Mouse (Mus musculus): ENCODE results near the gene Cfap61. TPM values are rescaled to one million over a fixed set of nuclear protein-coding genes. Genes with fewer than 3 reads are reported as not detected.
"Not testable (repeated sequence)": the region's sequence is repeated elsewhere in the genome, so short reads cannot be mapped to it uniquely, and the experiment has no call there.

The Cfap61 gene
- polyA plus RNA-seq, 1 experiment from 2014 or later, result 1.7 TPM

DNA sequence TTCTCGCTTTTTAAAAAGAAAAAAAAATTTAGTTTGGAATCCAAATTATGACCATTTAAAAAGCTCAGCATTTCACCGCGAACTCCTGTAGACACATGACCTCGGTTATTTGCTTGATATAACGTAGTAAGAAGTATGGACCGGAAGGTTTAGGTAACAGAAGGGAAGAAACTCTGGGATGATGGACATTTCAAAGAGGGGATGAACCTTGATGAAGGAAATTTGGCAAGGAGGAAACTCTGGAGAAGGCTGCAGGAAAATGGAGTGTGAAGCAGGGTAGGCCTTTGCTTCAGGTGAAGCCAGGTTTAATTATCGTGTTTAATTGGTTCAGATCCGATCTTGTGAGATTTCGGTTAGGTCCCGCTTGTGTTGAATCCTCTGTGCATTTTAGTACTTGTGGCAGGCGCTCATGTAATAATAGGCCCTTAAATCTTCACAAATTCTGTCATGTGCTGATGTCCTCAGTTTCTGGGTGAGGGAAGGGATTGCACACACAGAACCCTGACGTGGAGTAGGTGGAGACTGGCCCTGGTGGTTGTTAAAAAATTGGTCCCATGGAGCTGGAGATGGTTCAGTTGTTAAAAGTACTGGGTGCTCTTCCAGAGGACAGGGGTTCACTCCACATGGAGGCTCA is 30.5 kb upstream of the Cfap61 start:
- Histone ChIP-seq H3K9me3 (no peaks in the 10 kb centered on the region), H3K4me1 (peaks cover 16% of the 10 kb centered on the region), H3K9ac (peak overlapping the region; percentile 91; the same call in 1 of the 2 replicates), H3K4me3 (replicated peaks) (peak overlapping the region; percentile 95), H3K4me2 (peak overlapping the region; percentile 55), H3K27me3 (replicated peaks) (no peaks in the 10 kb centered on the region), H3K36me3 (peaks cover 4% of the 10 kb centered on the region; the same call in 1 of the 2 replicates), H3K27ac (no peak overlapping the region)
- WGBS, result 29% methylated on average over 12 of the region's 12 CpGs
- no peak for ATAC-seq (ENCODE audit: insufficient read depth, low FRiP score, low read depth)

DNA sequence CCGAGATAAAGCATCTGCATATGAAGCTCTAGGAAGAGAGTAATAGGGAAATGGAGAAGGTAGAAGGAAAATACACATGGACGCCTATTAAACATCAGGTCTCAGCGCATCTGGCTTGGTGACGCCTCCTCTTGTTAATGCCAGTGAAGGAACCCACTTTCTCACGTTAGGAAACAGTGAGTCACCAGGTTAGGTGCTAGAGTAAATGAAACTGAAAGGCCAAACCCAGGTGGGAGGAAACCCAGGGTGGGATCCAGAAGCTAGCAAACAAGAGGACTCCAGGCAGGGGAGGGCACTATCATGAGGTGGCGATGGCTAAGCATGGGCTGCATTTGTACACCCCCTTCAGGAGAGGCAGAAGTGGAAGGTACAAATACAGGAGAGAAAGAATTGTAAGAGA is 29.4 kb upstream of the Cfap61 start:
- no peaks in the 10 kb centered on the region for H3K27me3 ChIP-seq (replicated peaks)
- WGBS, result 78% methylated on average over 6 of the region's 6 CpGs
- H3K4me2 ChIP-seq, result no peak overlapping the region
- H3K4me1 ChIP-seq, result peaks cover 16% of the 10 kb centered on the region
- no peak overlapping the region for H3K4me3 ChIP-seq (replicated peaks)
- no peak for ATAC-seq (ENCODE audit: insufficient read depth, low FRiP score, low read depth)
- H3K36me3 ChIP-seq, result peaks cover 7% of the 10 kb centered on the region; the same call in 1 of the 2 replicates
- H3K27ac ChIP-seq, result no peak overlapping the region
- H3K9ac ChIP-seq, result no peak overlapping the region
- H3K9me3 ChIP-seq, result no peaks in the 10 kb centered on the region

DNA sequence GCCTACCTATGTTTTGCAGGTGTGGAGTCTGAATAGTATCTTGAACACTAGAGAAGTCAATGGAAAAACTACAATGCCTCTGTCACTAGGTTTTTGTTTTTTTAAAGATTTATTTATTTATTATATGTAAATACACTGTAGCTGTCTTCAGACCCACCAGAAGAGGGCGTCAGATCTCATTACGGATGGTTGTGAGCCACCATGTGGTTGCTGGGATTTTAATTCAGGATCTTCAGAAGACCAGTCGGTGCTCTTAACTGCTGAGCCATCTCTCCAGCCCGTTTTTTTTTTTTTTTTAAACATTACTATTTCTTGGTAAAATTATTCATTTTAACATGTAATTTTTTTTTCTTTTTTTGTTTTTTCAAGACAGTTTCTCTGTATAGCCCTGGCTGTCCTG is 28.7 kb upstream of the Cfap61 start:
- H3K36me3 ChIP-seq, result peaks cover 14% of the 10 kb centered on the region; the same call in 1 of the 2 replicates
- 44% methylated on average over 4 of the region's 4 CpGs for WGBS
- H3K9ac ChIP-seq; H3K9me3 ChIP-seq; H3K27me3 ChIP-seq (replicated peaks); H3K4me2 ChIP-seq; H3K27ac ChIP-seq; ATAC-seq (ENCODE audit: insufficient read depth, low FRiP score, low read depth); H3K4me3 ChIP-seq (replicated peaks): not testable (repeated sequence)
- H3K4me1 ChIP-seq, result peaks cover 16% of the 10 kb centered on the region

DNA sequence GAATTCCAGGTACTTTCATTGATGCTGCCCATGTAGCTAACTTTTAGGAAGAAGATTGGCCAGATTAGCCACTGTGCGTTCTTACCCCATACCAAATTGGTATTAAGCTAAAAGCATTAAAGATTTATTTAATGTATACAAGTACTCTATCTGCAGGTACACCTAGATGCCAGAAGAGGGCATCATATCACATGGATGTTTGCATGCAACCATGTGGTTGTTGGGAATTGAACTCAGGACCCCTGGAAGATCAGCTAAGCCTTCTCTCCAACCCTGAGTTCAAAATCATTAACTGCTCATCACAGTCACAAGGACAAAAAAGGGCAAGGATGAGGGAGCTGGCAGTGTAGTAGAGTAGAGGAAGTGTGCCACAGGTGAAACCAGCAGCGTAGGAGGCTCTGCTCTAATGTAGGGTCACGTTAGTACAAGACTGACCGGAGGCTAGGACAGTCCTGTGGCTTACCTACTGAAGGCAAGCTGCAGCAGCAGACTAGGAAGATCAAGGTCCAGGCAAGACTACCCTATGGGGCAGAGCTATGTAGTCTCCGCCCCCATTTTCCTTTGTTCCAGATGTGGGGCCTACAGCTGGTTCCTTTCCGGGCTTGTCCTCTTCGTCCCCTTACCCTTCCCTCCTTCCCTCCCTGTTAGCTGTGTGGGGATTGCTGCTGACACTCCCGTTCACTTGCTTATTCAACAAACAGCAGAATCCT is 13.5 kb upstream of the Cfap61 start:
- ATAC-seq (ENCODE audit: insufficient read depth, low FRiP score, low read depth), result no peak
- WGBS, result 83% methylated on average over 8 of the region's 8 CpGs
- H3K27me3 ChIP-seq (replicated peaks), result no peaks in the 10 kb centered on the region
- H3K4me3 ChIP-seq (replicated peaks), result no peak overlapping the region
- no peak overlapping the region for H3K4me2 ChIP-seq
- H3K36me3 ChIP-seq, result peaks cover 38% of the 10 kb centered on the region
- no peaks in the 10 kb centered on the region for H3K9me3 ChIP-seq
- H3K4me1 ChIP-seq, result no peaks in the 10 kb centered on the region
- H3K9ac ChIP-seq, result no peak overlapping the region
- no peak overlapping the region for H3K27ac ChIP-seq

DNA sequence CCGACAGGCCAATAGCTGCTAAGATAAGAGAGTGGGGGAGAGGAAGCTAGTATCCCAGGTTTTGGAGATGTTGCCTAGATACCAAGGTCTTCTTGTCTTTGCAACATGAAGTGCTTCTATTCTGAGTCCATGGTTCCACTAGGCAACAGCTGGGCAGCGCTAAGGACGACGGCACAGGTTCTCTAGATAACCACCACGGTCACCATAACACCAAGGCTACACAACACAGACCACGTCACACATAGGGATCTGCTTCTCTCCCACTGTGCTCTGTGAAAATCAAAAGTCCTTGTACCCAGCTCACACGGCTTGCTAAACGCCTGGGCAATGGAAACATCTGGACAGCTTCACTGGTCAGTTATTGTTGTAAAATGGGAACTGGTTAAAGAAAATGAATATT is 2.4 kb downstream of the Cfap61 start:
- Histone ChIP-seq H3K4me3 (replicated peaks) (no peak overlapping the region), H3K36me3 (no peaks in the 10 kb centered on the region), H3K4me2 (no peak overlapping the region), H3K9me3 (no peaks in the 10 kb centered on the region), H3K4me1 (peaks cover 7% of the 10 kb centered on the region), H3K9ac (no peak overlapping the region), H3K27ac (no peak overlapping the region), H3K27me3 (replicated peaks) (no peaks in the 10 kb centered on the region)
- ATAC-seq (ENCODE audit: insufficient read depth, low FRiP score, low read depth), result no peak
- WGBS, result 78% methylated on average over 8 of the region's 8 CpGs

DNA sequence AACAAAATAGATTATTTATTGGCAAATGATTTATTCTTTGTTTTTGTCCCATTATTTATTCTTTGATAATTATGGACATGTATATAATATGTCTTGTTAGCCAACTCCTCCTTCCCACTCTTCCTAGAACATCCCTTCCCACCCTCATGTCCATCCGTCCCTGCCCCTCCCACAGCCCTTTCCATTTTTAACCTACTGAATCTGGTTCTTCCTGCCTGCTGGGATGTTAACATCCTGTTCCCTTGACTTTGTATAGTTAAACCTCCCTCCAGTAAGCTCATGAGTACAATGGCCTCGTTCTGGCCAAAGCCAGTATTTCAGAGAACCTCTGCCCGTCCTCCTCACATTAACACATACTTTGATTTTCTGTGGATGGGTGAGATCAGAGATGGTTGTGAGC is 6.8 kb downstream of the Cfap61 start:
- 52% methylated on average over 3 of the region's 3 CpGs for WGBS
- H3K9ac ChIP-seq, result no peak overlapping the region
- no peaks in the 10 kb centered on the region for H3K9me3 ChIP-seq
- H3K4me3 ChIP-seq (replicated peaks), result no peak overlapping the region
- no peaks in the 10 kb centered on the region for H3K4me1 ChIP-seq
- H3K27me3 ChIP-seq (replicated peaks), result no peaks in the 10 kb centered on the region
- ATAC-seq (ENCODE audit: insufficient read depth, low FRiP score, low read depth), result no peak
- no peak overlapping the region for H3K27ac ChIP-seq
- H3K4me2 ChIP-seq, result no peak overlapping the region
- no peaks in the 10 kb centered on the region for H3K36me3 ChIP-seq

DNA sequence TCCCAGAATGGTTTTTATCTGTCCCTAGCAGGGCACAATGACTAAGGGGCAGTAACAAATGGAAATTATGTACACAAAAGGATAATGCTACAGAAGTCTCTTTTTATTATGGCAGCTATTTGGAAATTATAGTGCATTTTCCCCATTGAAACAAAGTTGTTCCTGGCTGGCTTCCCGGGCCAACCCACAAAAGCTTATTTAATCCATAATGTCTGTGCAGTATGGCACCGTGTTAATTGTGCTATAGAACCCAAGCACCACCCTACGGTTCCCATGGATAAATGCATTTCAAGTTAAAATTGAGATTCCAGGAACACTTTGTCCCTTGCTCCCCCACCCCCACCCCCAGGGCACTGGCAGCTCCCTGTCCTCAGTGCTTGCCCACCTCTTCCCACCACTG is 9.7 kb downstream of the Cfap61 start:
- no peak overlapping the region for H3K9ac ChIP-seq
- H3K36me3 ChIP-seq, result no peaks in the 10 kb centered on the region
- H3K27me3 ChIP-seq (replicated peaks), result no peaks in the 10 kb centered on the region
- no peak overlapping the region for H3K27ac ChIP-seq
- no peak overlapping the region for H3K4me2 ChIP-seq
- no peak overlapping the region for H3K4me3 ChIP-seq (replicated peaks)
- no peaks in the 10 kb centered on the region for H3K9me3 ChIP-seq
- ATAC-seq (ENCODE audit: insufficient read depth, low FRiP score, low read depth), result no peak
- no peaks in the 10 kb centered on the region for H3K4me1 ChIP-seq
- 79% methylated on average over 3 of the region's 3 CpGs for WGBS

DNA sequence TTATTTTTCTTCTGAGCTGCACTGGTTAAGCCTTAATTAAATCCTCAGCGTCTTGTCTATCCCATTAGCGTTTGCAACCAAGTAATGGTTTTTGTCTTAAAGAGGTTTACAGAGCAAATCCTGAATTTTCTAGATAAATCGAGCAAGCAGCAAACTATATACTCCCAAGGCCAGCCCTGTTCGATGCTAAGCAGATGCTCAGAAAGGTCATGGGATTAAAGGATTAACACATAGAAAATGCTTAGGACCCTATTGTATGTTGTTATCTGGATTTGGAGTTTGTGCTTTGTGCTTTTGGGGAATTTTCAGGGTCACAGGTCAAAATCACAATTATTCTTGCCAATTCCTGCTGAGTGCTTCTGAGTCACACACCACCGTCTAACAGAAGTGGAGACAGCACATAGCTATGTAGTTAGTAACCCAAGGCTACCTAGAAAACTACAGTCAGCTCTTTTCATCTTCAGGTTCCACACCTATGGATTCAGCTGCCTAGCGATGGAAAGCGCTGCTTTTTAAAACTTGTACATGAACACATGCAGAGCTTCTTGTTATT is 13.9 kb downstream of the Cfap61 start:
- no peaks in the 10 kb centered on the region for H3K4me1 ChIP-seq
- no peak overlapping the region for H3K9ac ChIP-seq
- ATAC-seq (ENCODE audit: insufficient read depth, low FRiP score, low read depth), result no peak
- 63% methylated on average over 7 of the region's 7 CpGs for WGBS
- H3K27me3 ChIP-seq (replicated peaks), result no peaks in the 10 kb centered on the region
- no peak overlapping the region for H3K4me2 ChIP-seq
- H3K4me3 ChIP-seq (replicated peaks), result no peak overlapping the region
- H3K9me3 ChIP-seq, result no peaks in the 10 kb centered on the region
- H3K27ac ChIP-seq, result no peak overlapping the region
- H3K36me3 ChIP-seq, result no peaks in the 10 kb centered on the region

DNA sequence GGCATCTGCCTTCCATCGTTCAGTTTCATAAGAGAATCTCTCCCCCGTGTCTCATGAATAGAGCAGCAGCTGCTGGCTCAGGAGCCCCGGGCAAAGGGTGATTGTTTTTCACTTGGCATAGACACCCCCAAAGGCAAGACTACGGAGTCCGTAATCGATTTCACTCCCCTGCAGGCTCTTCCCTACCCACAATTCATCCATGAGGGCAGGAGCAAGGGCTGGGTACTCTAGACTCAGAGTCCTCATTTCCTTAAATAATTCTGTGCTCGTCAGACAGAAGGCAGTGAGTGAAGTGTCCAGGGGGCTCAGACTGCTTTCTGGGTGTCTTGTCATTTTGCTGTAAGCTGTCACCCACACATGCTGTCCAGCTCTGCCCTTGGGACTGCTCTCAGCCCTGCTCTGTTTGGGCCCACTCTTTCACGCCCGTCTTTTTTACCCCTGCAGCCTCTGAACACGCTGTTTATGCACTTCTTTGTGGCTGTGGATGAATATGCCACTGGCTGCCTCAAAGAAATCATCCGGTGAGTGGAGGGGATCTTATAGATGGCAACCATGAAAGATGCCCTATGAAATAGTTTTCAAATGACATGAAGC is 15.0 kb downstream of the Cfap61 start:
- Histone ChIP-seq H3K4me1 (no peaks in the 10 kb centered on the region), H3K27me3 (replicated peaks) (no peaks in the 10 kb centered on the region), H3K27ac (no peak overlapping the region), H3K4me2 (no peak overlapping the region), H3K4me3 (replicated peaks) (no peak overlapping the region), H3K36me3 (no peaks in the 10 kb centered on the region), H3K9me3 (no peaks in the 10 kb centered on the region), H3K9ac (no peak overlapping the region)
- no peak for ATAC-seq (ENCODE audit: insufficient read depth, low FRiP score, low read depth)
- WGBS, result 41% methylated on average over 11 of the region's 11 CpGs

DNA sequence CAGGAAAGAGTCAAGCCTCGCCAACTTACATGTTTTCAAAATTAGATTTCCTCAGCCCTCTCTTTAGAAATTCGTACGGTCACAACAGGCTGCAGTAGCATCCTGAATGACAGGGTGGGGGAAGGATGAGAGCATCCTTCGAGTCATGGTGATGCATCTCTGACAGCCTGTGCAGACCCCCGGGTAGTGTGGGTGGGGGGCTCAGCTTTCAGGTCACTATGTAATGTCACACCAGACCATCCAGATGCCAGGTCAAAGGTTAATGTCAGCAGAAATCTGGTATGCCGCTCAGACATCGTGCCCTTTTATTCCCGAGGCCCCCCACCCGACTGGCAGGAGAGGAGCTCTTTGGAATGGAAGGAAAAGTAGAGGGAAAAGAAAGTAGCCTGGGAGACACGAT is 15.7 kb downstream of the Cfap61 start:
- no peaks in the 10 kb centered on the region for H3K9me3 ChIP-seq
- no peak overlapping the region for H3K4me3 ChIP-seq (replicated peaks)
- H3K4me1 ChIP-seq, result no peaks in the 10 kb centered on the region
- ATAC-seq (ENCODE audit: insufficient read depth, low FRiP score, low read depth), result no peak
- 30% methylated on average over 10 of the region's 10 CpGs for WGBS
- no peak overlapping the region for H3K4me2 ChIP-seq
- H3K36me3 ChIP-seq, result no peaks in the 10 kb centered on the region
- no peak overlapping the region for H3K27ac ChIP-seq
- H3K9ac ChIP-seq, result no peak overlapping the region
- no peaks in the 10 kb centered on the region for H3K27me3 ChIP-seq (replicated peaks)

DNA sequence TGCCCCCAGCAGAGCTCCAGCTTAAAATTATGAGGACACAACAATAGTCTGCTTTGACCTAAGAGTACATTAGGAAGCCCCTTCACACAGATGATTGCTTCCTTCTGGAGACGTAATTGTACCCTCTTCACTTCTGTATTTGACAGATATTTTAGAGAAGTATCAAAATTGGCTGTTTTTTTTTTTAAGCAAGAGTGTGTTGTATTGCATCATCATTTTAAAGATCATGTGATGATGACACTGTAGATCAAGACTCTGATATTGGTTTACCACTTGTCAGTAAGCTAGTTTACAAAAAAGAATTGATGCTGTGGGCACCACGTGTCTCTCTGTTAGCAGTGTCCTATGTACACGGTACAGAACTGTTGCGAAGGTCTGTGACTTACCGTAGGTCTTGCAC is 18.1 kb downstream of the Cfap61 start:
- Histone ChIP-seq H3K4me2 (no peak overlapping the region), H3K4me3 (replicated peaks) (no peak overlapping the region), H3K9ac (no peak overlapping the region), H3K9me3 (no peaks in the 10 kb centered on the region), H3K27me3 (replicated peaks) (no peaks in the 10 kb centered on the region), H3K36me3 (no peaks in the 10 kb centered on the region), H3K27ac (no peak overlapping the region), H3K4me1 (no peaks in the 10 kb centered on the region)
- ATAC-seq (ENCODE audit: insufficient read depth, low FRiP score, low read depth), result no peak
- 60% methylated on average over 5 of the region's 5 CpGs for WGBS

DNA sequence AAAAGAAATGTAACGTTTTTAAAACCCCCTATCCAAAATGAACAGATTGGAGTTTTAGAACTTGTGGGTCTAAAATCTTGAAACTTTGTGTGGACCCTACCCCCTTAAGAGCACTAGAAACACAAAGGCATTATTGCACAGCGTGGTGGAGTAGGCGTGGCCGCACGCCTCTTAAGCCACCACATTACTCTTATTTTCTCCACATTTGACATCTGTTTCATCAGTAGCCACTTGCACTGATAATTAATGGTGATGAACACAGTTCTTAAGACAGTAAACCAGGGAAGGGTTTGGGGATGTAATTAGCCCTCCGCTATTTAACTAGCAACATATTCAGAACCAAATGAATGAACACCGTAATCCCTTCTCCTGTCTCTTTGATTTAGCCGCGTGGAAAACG is 21.3 kb downstream of the Cfap61 start:
- Histone ChIP-seq H3K9me3 (no peaks in the 10 kb centered on the region), H3K27ac (no peak overlapping the region), H3K27me3 (replicated peaks) (no peaks in the 10 kb centered on the region), H3K9ac (no peak overlapping the region), H3K4me2 (no peak overlapping the region), H3K36me3 (no peaks in the 10 kb centered on the region), H3K4me3 (replicated peaks) (no peak overlapping the region), H3K4me1 (no peaks in the 10 kb centered on the region)
- ATAC-seq (ENCODE audit: insufficient read depth, low FRiP score, low read depth), result no peak
- WGBS, result 71% methylated on average over 10 of the region's 10 CpGs

Measured in stomach, embryonic 15.5 days (tissue).